Mouse (Mus musculus) stomach, postnatal 0 days (tissue): ENCODE results near the gene Plekho2. TPM values are rescaled to one million over a fixed set of nuclear protein-coding genes. Genes with fewer than 3 reads are reported as not detected.

Source experiments
- ATAC-seq: fragments of 200-750 bp; cut with Nextera tagmentation; 2 replicates; pipeline ENCODE4 v1.8.0; 2017; ENCODE audit not compliant: low FRiP score, low TSS enrichment
- DNase-seq: peaks from one replicate; pipeline ENCODE4 v3.0.0-alpha.2; 2016; ENCODE audit warnings: low spot score
- H3K27ac ChIP-seq: fragments of 300-500 bp; sonication (generic); replicated peaks from 2 replicates; pipeline ENCODE4 v1.5.1; 2014; ENCODE audit warnings: mild to moderate bottlenecking, control low read depth
- H3K27me3 ChIP-seq: fragments of 300-500 bp; sonication (generic); 2 replicates; pipeline ENCODE4 v1.6.1; 2014; ENCODE audit warnings: low read length; ENCODE audit not compliant: control insufficient read depth, insufficient read depth
- H3K36me3 ChIP-seq: fragments of 300-500 bp; sonication (generic); 2 replicates; pipeline ENCODE4 v1.6.1; 2014; ENCODE audit warnings: low read length, mixed read lengths; ENCODE audit not compliant: control insufficient read depth, insufficient read depth
- H3K4me1 ChIP-seq: fragments of 300-500 bp; sonication (generic); replicated peaks from 2 replicates; pipeline ENCODE4 v1.6.1; 2014; ENCODE audit warnings: antibody characterized with exemption; ENCODE audit not compliant: control insufficient read depth, insufficient read depth
- H3K4me2 ChIP-seq: fragments of 300-500 bp; sonication (generic); replicated peaks from 2 replicates; pipeline ENCODE4 v1.6.1; 2014; ENCODE audit warnings: low read depth, mild to moderate bottlenecking, control low read depth, moderate library complexity
- H3K4me3 ChIP-seq: fragments of 300-500 bp; sonication (generic); 2 replicates; pipeline ENCODE4 v1.5.1; 2014; ENCODE audit warnings: low read depth, low read length, control low read depth
- H3K9ac ChIP-seq: fragments of 300-500 bp; sonication (generic); 2 replicates; pipeline ENCODE4 v1.6.1; 2014; ENCODE audit warnings: mild to moderate bottlenecking, low read length, control low read depth, mixed read lengths
- H3K9me3 ChIP-seq: fragments of 300-500 bp; sonication (generic); 2 replicates; pipeline ENCODE4 v1.6.1; 2016; ENCODE audit warnings: low read length; ENCODE audit not compliant: control insufficient read depth
- CTCF ChIP-seq: IDR thresholded peaks from 2 replicates; pipeline ENCODE4 v1.5.1; 2016; ENCODE audit warnings: antibody characterized with exemption, low read depth, mild to moderate bottlenecking, moderate library complexity
- EP300 ChIP-seq: optimal IDR thresholded peaks from 2 replicates; pipeline ENCODE3; 2016; ENCODE audit warnings: antibody characterized with exemption
- WGBS: fragments of 180-500 bp; shearing (Covaris S2); extraction: QIAGEN DNeasy Blood & Tissue Kit; methylation state at CpG from one replicate; pipeline ENCODE4 v1.1.7; 2014; 5-methylcytosine and 5-hydroxymethylcytosine counted together
- polyA plus RNA-seq: library from polyadenylated mRNA; unstranded; fragments of >200 nt; fragmentation: Nextera tagmentation; extraction: Ambion mirVana; gene quantifications from 2 replicates; pipeline ENCODE4 v1.2.1, GENCODE M21; 2015

Plekho2 gene
- polyA plus RNA-seq, 1 experiment from 2014 or later = 9.6 TPM

DNA sequence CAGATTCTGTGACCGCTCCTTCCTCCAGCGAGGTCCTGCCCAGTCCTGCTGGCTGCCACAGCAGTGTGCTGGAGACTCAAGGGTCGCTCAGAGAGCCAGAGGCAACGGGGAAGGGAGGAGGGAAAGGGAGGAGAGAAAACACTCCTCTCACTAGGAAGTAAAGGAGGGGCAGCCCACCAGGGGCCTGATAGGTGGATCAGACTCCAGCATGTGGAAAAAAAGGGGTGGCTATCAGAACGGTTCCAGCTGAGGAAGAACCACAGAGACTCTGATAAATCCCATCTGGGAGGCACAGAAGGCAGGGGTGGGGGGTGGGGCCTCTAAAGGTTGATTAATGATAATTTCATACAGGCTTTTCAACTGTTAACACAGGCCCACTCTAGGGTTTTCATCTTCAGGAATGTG, 24.8 kb downstream of the Plekho2 start:
- Histone ChIP-seq H3K9ac (no peak overlapping the region), H3K4me3 (no peak overlapping the region), H3K27me3 (no peaks in the 10 kb centered on the region), H3K4me1 (0 out of 2 replicates have a peak, but pooled peaks cover 7% of the 10 kb centered on the region), H3K4me2 (no peak overlapping the region), H3K36me3 (peaks cover 7% of the 10 kb centered on the region), H3K27ac (peak overlapping the region; percentile 79), H3K9me3 (no peaks in the 10 kb centered on the region)
- DNase-seq (peak; percentile 40), ATAC-seq (peak; percentile 81)
- WGBS = 5% methylated on average over 5 of the region's 5 CpGs
- TF ChIP-seq CTCF = no peak
- no peak for TF ChIP-seq EP300

DNA sequence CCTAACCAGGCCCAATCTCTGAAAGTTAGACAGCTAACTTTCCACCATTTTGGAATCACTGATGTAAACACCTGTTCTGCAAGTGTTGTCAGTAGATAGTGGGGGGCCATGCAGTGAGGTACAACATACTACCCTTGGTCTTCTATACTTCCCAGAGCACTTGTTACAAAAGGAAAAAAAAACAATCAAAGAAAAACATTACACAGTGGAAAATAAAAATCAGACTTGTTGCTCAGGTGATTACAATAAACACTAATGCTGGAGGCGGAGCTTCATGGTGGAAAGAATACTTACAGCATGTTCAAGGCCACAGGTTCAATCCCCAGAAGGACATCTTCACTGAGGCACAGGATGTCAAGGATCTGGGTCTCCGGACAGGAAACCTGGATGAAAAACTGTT, 27.1 kb downstream of the Plekho2 start:
- no peak for TF ChIP-seq CTCF
- no peak for TF ChIP-seq EP300
- H3K27me3 ChIP-seq = no peaks in the 10 kb centered on the region
- WGBS = 100% methylated on average over 2 of the region's 2 CpGs
- no peak overlapping the region for H3K4me3 ChIP-seq
- no peaks in the 10 kb centered on the region for H3K9me3 ChIP-seq
- H3K4me1 ChIP-seq = 0 out of 2 replicates have a peak, but pooled peaks cover 7% of the 10 kb centered on the region
- peaks cover 7% of the 10 kb centered on the region for H3K36me3 ChIP-seq
- no peak for ATAC-seq
- no peak overlapping the region for H3K9ac ChIP-seq
- no peak overlapping the region for H3K27ac ChIP-seq
- no peak for DNase-seq
- H3K4me2 ChIP-seq = no peak overlapping the region

DNA sequence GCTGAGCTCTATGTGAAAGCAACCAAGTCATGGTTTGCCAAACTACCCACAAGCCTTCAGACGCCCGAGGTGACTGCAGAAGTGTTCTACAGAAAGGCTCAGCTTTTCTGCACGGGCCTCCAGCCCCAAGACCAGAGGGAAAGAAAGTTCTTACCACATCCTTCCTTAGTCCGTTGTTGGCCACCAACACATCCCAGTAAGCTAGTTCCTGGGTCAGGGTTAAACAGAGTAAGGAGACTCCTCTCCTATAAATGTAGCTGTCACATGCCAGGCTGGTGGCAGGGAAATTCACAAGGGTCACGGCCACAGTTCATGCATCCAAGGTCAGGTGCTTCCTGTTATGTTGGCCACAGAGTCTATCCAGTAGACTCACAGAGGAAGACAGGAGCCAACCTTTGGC, 27.7 kb downstream of the Plekho2 start:
- Histone ChIP-seq H3K36me3 (peaks cover 7% of the 10 kb centered on the region), H3K27me3 (no peaks in the 10 kb centered on the region), H3K9me3 (no peaks in the 10 kb centered on the region), H3K4me3 (no peak overlapping the region), H3K4me1 (0 out of 2 replicates have a peak, but pooled peaks cover 7% of the 10 kb centered on the region), H3K27ac (no peak overlapping the region; the same call in 1 of the 2 replicates), H3K4me2 (no peak overlapping the region), H3K9ac (no peak overlapping the region)
- 86% methylated on average over 5 of the region's 5 CpGs for WGBS
- TF ChIP-seq CTCF (no peak), EP300 (no peak)
- DNase-seq = no peak
- ATAC-seq = no peak

DNA sequence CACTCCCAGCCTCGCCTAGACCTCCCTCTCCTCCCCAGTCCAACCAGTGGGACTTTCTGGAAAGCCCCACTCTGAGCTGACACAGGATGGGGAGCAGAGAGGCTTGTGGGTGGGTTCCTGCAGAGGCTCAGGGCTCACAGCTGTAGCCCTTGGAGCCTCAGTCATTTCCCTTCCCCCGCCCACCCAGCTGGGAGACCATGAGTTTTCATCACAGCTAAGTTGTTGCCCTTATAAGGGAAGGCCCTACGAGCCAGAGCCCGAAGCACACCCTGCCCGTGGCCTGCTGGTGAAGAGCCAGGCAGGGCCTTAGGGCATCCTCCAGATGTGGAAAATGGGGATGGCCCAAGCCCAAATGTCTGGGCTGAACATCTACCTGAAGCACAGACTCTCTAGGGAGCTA, 28.8 kb downstream of the Plekho2 start:
- Histone ChIP-seq H3K27me3 (no peaks in the 10 kb centered on the region), H3K9ac (peak overlapping the region; percentile 43; the same call in 1 of the 2 replicates), H3K4me1 (0 out of 2 replicates have a peak, but pooled peaks cover 7% of the 10 kb centered on the region), H3K36me3 (peaks cover 4% of the 10 kb centered on the region), H3K9me3 (no peaks in the 10 kb centered on the region), H3K4me2 (no peak overlapping the region), H3K4me3 (no peak overlapping the region), H3K27ac (peak overlapping the region; percentile 95)
- TF ChIP-seq CTCF (no peak), EP300 (peak; percentile 68)
- peak; percentile 86 for ATAC-seq
- 4% methylated on average over 4 of the region's 5 CpGs for WGBS
- peak; percentile 65 for DNase-seq

DNA sequence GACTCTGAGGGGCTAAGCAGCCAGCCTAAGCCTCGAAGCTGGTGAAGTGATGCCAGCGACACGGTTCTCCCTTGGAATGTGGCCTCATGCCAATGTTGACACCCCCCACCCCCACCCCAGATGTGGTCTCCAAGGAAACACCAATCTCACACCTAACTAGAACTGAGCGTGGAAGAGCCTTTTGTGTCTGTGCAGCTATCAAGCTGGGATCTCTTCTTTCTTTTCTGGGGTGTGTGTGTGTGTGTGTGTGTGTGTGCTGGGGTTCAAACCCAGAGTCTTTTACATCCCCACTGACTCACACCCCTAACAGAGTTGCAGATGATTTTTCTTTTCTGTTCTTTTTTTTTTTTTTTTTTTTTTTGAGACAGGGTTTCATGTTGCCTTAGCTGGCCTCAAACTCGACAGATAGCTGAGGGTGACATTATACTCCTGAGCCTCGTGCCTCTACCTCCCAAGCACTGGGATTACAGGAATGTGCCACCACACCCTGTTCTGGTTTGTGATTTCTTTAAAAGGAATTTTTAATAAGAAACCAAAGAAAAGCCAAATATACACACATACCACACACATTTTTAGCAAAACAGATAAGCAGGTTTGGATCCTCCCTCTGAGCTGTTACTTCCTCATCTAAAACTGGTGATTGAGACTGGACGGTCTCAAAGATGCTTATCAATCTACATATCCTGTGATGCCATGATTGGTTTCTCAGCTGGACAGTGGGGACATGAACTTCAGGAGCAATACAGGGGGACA, 29.6 kb downstream of the Plekho2 start:
- Histone ChIP-seq H3K4me2 (no peak overlapping the region), H3K4me3 (no peak overlapping the region), H3K9me3 (no peaks in the 10 kb centered on the region), H3K27me3 (no peaks in the 10 kb centered on the region), H3K9ac (peak overlapping the region; percentile 43), H3K27ac (peak overlapping the region; percentile 95), H3K36me3 (no peaks in the 10 kb centered on the region), H3K4me1 (0 out of 2 replicates have a peak, but pooled peaks cover 7% of the 10 kb centered on the region)
- 29% methylated on average over 7 of the region's 7 CpGs for WGBS
- no peak for TF ChIP-seq CTCF
- TF ChIP-seq EP300 = no peak
- ATAC-seq (no peak), DNase-seq (no peak)

DNA sequence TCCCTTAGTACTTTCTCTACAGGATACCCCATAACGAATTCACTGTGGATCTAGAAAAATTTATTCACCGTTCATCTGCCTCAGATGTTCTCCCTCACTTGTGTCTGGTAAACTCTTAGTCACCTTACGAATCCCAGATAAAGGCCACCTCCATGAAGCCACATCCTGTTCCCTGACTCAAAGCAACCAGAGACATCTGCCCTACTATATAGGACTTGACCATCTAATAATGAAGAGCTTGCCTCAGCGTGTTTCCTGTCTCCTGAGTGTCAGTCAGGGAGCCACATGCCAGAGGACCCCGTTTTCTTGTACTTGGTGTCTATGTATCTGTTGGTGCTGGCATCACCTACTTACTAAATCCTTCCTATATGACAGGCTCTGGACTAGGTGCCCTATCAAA, 30.2 kb downstream of the Plekho2 start:
- H3K4me1 ChIP-seq = 0 out of 2 replicates have a peak, but pooled peaks cover 5% of the 10 kb centered on the region
- no peaks in the 10 kb centered on the region for H3K9me3 ChIP-seq
- H3K4me2 ChIP-seq = no peak overlapping the region
- H3K36me3 ChIP-seq = no peaks in the 10 kb centered on the region
- H3K4me3 ChIP-seq = no peak overlapping the region
- no peak for TF ChIP-seq CTCF
- TF ChIP-seq EP300 = no peak
- no peak overlapping the region for H3K9ac ChIP-seq
- H3K27ac ChIP-seq = peak overlapping the region; percentile 95
- ATAC-seq (no peak), DNase-seq (no peak)
- no peaks in the 10 kb centered on the region for H3K27me3 ChIP-seq
- 78% methylated on average over 5 of the region's 5 CpGs for WGBS
